Mouse (Mus musculus): ENCODE data around the gene Pigb. TPM values are rescaled to one million over a fixed set of nuclear protein-coding genes. Genes with fewer than 3 reads are reported as not detected.

Pigb gene
- total and polyA plus RNA-seq, 2 experiments = 3.0 to 5.7 TPM

DNA sequence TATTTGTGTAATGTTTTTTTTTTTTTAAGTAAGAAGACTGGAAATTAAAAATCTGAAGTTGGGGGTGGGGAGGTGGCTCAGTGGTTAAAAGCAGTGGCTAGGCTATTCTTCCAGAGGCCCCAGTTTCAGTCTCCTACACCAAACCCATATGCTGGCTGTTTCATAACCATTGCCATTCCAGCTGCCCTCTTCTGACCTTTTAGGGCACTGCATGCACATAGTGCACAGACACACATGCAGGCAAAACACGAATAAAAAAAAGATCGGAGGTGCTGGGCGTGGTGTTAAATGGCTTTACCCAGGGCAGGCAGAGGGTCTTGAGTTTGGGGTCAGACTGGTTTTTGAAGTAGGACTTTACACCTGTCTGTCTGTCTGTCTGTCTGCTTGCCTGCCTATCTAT, 34.0 kb downstream of the Pigb start:
- Histone ChIP-seq H3K4me3 (ENCODE audit: insufficient read depth, low read depth, low read length) (no peak overlapping the region), H3K79me2 (ENCODE audit: control insufficient read depth, insufficient read depth, low read length) (no peaks in the 10 kb centered on the region), H3K9ac (ENCODE audit: low read depth, low read length) (no peak overlapping the region), H3K36me3 (ENCODE audit: control insufficient read depth, insufficient read depth, low read length) (peaks cover 51% of the 10 kb centered on the region), H3K4me1 (ENCODE audit: control insufficient read depth, insufficient read depth, low read length) (peaks cover 4% of the 10 kb centered on the region; the same call in 1 of the 2 replicates), H3K27me3 (ENCODE audit: control insufficient read depth, insufficient read depth, low read length) (no peaks in the 10 kb centered on the region), H3K27ac (replicated peaks; ENCODE audit: insufficient read depth, low read depth, low read length) (no peak overlapping the region)
- WGBS = 94% methylated on average over 3 of the region's 3 CpGs
- TF ChIP-seq POLR2A (IDR thresholded peaks at IDR 0.05; ENCODE audit: extremely low read depth, insufficient read depth, low read length) = no peak
- TF ChIP-seq CTCF (IDR thresholded peaks at IDR 0.05; ENCODE audit: low read depth, low read length) = no peak
- no peak for DNase-seq (ENCODE audit: extremely low read depth, low read depth, low spot score)

GRCm38 (mm10) chr9:73005106-73005505, 35.1 kb downstream of the Pigb start:
- no peak overlapping the region for H3K9ac ChIP-seq (ENCODE audit: low read depth, low read length)
- TF ChIP-seq POLR2A (IDR thresholded peaks at IDR 0.05; ENCODE audit: extremely low read depth, insufficient read depth, low read length) = no peak
- TF ChIP-seq CTCF (IDR thresholded peaks at IDR 0.05; ENCODE audit: low read depth, low read length) = no peak
- 93% methylated on average over 6 of the region's 6 CpGs for WGBS
- peaks cover 4% of the 10 kb centered on the region; the same call in 1 of the 2 replicates for H3K4me1 ChIP-seq (ENCODE audit: control insufficient read depth, insufficient read depth, low read length)
- H3K27me3 ChIP-seq (ENCODE audit: control insufficient read depth, insufficient read depth, low read length) = no peaks in the 10 kb centered on the region
- H3K79me2 ChIP-seq (ENCODE audit: control insufficient read depth, insufficient read depth, low read length) = no peaks in the 10 kb centered on the region
- no peak for DNase-seq (ENCODE audit: extremely low read depth, low read depth, low spot score)
- H3K36me3 ChIP-seq (ENCODE audit: control insufficient read depth, insufficient read depth, low read length) = peaks cover 47% of the 10 kb centered on the region
- H3K4me3 ChIP-seq (ENCODE audit: insufficient read depth, low read depth, low read length) = no peak overlapping the region
- no peak overlapping the region for H3K27ac ChIP-seq (replicated peaks; ENCODE audit: insufficient read depth, low read depth, low read length)

DNA sequence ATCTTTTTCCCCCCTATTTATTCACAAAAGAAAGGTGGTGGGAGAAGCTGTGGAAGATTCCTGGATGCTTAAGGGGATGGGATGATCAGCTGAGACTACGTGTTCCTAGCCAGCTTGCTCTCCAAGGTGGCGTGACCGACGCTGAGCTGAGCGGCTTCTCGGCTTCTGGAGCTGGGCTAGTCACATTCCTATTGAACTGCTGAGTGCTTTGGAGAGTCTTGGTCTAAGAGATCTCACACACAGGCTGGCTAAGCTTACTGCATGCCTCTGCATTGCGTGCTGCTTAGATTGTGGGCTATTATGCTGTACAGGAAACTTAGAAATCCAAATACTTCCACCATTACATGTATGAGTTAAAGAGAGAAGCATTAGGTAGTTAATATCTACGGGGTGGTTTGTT, 36.1 kb downstream of the Pigb start:
- Histone ChIP-seq H3K27ac (replicated peaks; ENCODE audit: insufficient read depth, low read depth, low read length) (no peak overlapping the region), H3K4me3 (ENCODE audit: insufficient read depth, low read depth, low read length) (no peak overlapping the region), H3K79me2 (ENCODE audit: control insufficient read depth, insufficient read depth, low read length) (no peaks in the 10 kb centered on the region), H3K4me1 (ENCODE audit: control insufficient read depth, insufficient read depth, low read length) (peaks cover 4% of the 10 kb centered on the region; the same call in 1 of the 2 replicates), H3K9ac (ENCODE audit: low read depth, low read length) (no peak overlapping the region), H3K27me3 (ENCODE audit: control insufficient read depth, insufficient read depth, low read length) (no peaks in the 10 kb centered on the region), H3K36me3 (ENCODE audit: control insufficient read depth, insufficient read depth, low read length) (peaks cover 43% of the 10 kb centered on the region)
- WGBS = 95% methylated on average over 8 of the region's 8 CpGs
- no peak for DNase-seq (ENCODE audit: extremely low read depth, low read depth, low spot score)
- TF ChIP-seq CTCF (IDR thresholded peaks at IDR 0.05; ENCODE audit: low read depth, low read length) = no peak
- no peak for TF ChIP-seq POLR2A (IDR thresholded peaks at IDR 0.05; ENCODE audit: extremely low read depth, insufficient read depth, low read length)

GRCm38 (mm10) chr9:73002177-73002576, 38.0 kb downstream of the Pigb start:
- peaks cover 4% of the 10 kb centered on the region; the same call in 1 of the 2 replicates for H3K4me1 ChIP-seq (ENCODE audit: control insufficient read depth, insufficient read depth, low read length)
- H3K27ac ChIP-seq (replicated peaks; ENCODE audit: insufficient read depth, low read depth, low read length) = no peak overlapping the region
- DNase-seq (ENCODE audit: extremely low read depth, low read depth, low spot score) = peak; percentile 18
- H3K79me2 ChIP-seq (ENCODE audit: control insufficient read depth, insufficient read depth, low read length) = no peaks in the 10 kb centered on the region
- no peak overlapping the region for H3K9ac ChIP-seq (ENCODE audit: low read depth, low read length)
- H3K36me3 ChIP-seq (ENCODE audit: control insufficient read depth, insufficient read depth, low read length) = peaks cover 38% of the 10 kb centered on the region
- 36% methylated on average over 3 of the region's 3 CpGs for WGBS
- no peaks in the 10 kb centered on the region for H3K27me3 ChIP-seq (ENCODE audit: control insufficient read depth, insufficient read depth, low read length)
- no peak overlapping the region for H3K4me3 ChIP-seq (ENCODE audit: insufficient read depth, low read depth, low read length)
- TF ChIP-seq CTCF (IDR thresholded peaks at IDR 0.05; ENCODE audit: low read depth, low read length) = no peak
- no peak for TF ChIP-seq POLR2A (IDR thresholded peaks at IDR 0.05; ENCODE audit: extremely low read depth, insufficient read depth, low read length)

GRCm38 (mm10) chr9:73001314-73002011, 38.7 kb downstream of the Pigb start:
- H3K27ac ChIP-seq (replicated peaks; ENCODE audit: insufficient read depth, low read depth, low read length) = no peak overlapping the region
- 88% methylated on average over 13 of the region's 13 CpGs for WGBS
- H3K9ac ChIP-seq (ENCODE audit: low read depth, low read length) = no peak overlapping the region
- TF ChIP-seq POLR2A (IDR thresholded peaks at IDR 0.05; ENCODE audit: extremely low read depth, insufficient read depth, low read length) (no peak), CTCF (IDR thresholded peaks at IDR 0.05; ENCODE audit: low read depth, low read length) (no peak)
- DNase-seq (ENCODE audit: extremely low read depth, low read depth, low spot score) = no peak
- peaks cover 36% of the 10 kb centered on the region for H3K36me3 ChIP-seq (ENCODE audit: control insufficient read depth, insufficient read depth, low read length)
- H3K27me3 ChIP-seq (ENCODE audit: control insufficient read depth, insufficient read depth, low read length) = no peaks in the 10 kb centered on the region
- 0 out of 2 replicates have a peak, but pooled peaks cover 3% of the 10 kb centered on the region for H3K79me2 ChIP-seq (ENCODE audit: control insufficient read depth, insufficient read depth, low read length)
- peaks cover 4% of the 10 kb centered on the region; the same call in 1 of the 2 replicates for H3K4me1 ChIP-seq (ENCODE audit: control insufficient read depth, insufficient read depth, low read length)
- no peak overlapping the region for H3K4me3 ChIP-seq (ENCODE audit: insufficient read depth, low read depth, low read length)

GRCm38 (mm10) chr9:73000487-73000886, 39.7 kb downstream of the Pigb start:
- H3K4me3 ChIP-seq (ENCODE audit: insufficient read depth, low read depth, low read length) = no peak overlapping the region
- no peak overlapping the region for H3K9ac ChIP-seq (ENCODE audit: low read depth, low read length)
- H3K36me3 ChIP-seq (ENCODE audit: control insufficient read depth, insufficient read depth, low read length) = peaks cover 30% of the 10 kb centered on the region
- no peak for TF ChIP-seq CTCF (IDR thresholded peaks at IDR 0.05; ENCODE audit: low read depth, low read length)
- no peak for TF ChIP-seq POLR2A (IDR thresholded peaks at IDR 0.05; ENCODE audit: extremely low read depth, insufficient read depth, low read length)
- 0 out of 2 replicates have a peak, but pooled peaks cover 3% of the 10 kb centered on the region for H3K79me2 ChIP-seq (ENCODE audit: control insufficient read depth, insufficient read depth, low read length)
- H3K27me3 ChIP-seq (ENCODE audit: control insufficient read depth, insufficient read depth, low read length) = no peaks in the 10 kb centered on the region
- DNase-seq (ENCODE audit: extremely low read depth, low read depth, low spot score) = no peak
- peaks cover 4% of the 10 kb centered on the region; the same call in 1 of the 2 replicates for H3K4me1 ChIP-seq (ENCODE audit: control insufficient read depth, insufficient read depth, low read length)
- WGBS = 88% methylated on average over 2 of the region's 2 CpGs
- no peak overlapping the region for H3K27ac ChIP-seq (replicated peaks; ENCODE audit: insufficient read depth, low read depth, low read length)

Data from liver, adult 2 months (tissue).